Mouse (Mus musculus) bone marrow macrophage, adult 2 months (primary cell): ENCODE results near the gene Tbc1d17.

Source experiments
- CTCF ChIP-seq: IDR thresholded peaks from 2 replicates; pipeline ENCODE4 v1.5.1; 2012; ENCODE audit warnings: low read depth, mild to moderate bottlenecking, low read length, moderate library complexity
- POLR2A ChIP-seq: IDR thresholded peaks from 2 replicates; pipeline ENCODE4 v1.6.1; 2012; ENCODE audit warnings: mild to moderate bottlenecking, low read depth, low read length, borderline replicate concordance

GRCm38 (mm10) chr7:44789531-44789930 is 59.3 kb downstream of the Tbc1d17 start:
- TF ChIP-seq CTCF (no peak), POLR2A (no peak)
